Mouse (Mus musculus) cerebellum, adult 8-10 months (tissue): ENCODE data around the gene Utf1.

Experiments used
- DNase-seq: peaks from one replicate; pipeline ENCODE4 v3.0.0; 2022

The Utf1 gene

GRCm38 (mm10) chr7:139940476-139941209, 2.9 kb upstream of the Utf1 start:
- no peak for DNase-seq

DNA sequence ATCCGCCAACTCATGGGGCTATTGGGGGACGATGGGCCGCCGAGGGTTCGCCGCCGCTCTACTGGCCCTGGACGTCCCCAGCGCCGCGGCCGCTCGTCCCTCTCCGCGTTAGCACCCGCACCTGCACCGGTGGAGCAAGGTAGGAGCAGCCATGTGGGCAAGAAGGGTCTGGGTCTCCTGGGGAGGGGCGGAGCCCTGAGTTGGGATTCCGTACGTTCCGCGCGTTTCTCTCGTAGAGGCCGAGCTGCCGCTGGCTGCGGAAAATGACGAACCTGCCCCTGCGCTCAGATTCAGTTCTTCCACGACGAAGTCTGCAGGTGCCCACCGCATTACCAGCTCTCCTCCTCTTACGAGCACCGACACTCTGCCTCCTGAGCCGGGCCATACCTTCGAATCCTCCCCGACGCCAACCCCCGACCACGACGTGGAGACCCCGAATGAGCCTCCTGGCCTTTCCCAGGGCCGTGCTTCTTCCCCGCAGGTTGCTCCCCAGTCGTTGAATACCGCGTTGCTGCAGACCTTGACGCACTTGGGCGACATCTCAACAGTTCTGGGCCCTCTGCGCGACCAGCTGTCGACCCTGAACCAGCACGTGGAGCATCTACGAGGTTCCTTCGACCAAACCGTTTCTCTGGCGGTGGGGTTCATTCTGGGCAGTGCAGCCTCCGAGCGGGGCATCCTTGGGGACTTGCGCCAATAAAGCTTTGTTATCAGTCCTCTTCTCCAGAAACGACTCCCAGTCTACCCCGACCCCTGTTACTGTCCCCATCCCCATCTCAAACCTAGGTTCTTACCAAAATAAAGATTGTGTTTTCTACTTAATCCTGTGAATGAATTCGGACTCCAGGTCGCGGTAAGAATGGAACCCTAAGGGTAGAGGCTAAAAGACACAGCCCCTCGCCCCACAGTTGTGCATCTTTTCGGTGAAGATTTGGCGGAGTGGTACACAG, 977 bp downstream of the Utf1 start:
- DNase-seq: no peak

GRCm38 (mm10) chr7:139945516-139945915, 1.9 kb downstream of the Utf1 start:
- no peak for DNase-seq

- no peak for DNase-seq
Measured at GRCm38 (mm10) chr7:139946032-139946431, 2.4 kb downstream of the Utf1 start.

- DNase-seq: no peak
Measured at GRCm38 (mm10) chr7:139949893-139950282, 6.3 kb downstream of the Utf1 start.

DNA sequence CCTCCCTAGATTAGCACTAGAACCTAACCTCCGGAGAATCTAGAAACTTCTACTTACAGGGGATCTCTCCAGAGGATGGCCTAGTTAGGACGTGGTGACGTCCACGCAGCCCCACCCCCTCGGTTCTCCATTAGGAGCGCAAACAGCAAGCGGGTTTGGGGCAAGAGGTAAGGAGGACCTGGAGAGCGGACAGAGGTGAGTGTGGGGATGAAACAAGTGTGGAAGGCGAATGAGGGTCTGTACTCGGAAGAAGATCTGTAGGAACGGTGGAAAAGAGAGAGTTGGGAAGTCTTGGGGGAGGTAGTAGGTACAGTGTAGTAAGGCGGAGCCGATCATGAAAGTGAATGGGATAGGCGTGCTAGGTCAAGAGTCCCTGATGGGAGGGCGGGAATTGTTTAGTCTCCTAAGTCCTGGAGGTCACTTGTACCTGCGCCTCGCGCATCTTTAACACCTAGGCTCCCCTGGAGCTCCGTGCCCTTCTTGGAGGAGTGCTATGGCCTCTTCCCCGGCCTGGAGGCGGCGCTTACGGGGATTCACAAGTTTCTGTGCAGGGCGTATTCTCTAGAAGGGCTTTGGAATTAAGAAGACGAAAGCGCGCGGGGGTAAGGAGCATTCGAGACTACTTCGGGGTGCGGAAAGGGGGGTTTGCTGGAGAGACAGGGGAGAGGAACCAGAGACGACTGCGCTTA, 6.8 kb downstream of the Utf1 start:
- no peak for DNase-seq

- no peak for DNase-seq
Measured at GRCm38 (mm10) chr7:139951079-139951478, 7.5 kb downstream of the Utf1 start.

GRCm38 (mm10) chr7:139951991-139952633, 8.5 kb downstream of the Utf1 start:
- no peak for DNase-seq

- DNase-seq: no peak
Measured at GRCm38 (mm10) chr7:139955505-139955904, 11.9 kb downstream of the Utf1 start.

DNA sequence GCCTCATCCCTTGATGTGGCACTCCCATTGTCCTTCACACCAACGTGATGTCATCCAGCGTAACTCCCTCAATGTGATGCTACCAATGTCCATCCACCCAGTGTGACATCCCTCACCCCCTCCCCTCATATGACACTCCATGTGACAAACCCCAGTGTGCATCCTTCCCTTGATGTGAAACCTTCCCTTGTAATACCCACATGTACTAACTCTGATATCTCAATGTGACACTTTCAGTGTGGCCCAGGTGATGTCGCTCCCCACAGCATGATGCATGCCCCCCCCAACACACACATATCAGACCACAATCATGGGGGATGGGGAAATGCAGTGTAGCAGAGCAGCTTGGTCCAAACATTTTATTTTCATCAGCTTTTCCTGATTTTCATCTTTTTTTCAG, 13.1 kb downstream of the Utf1 start:
- DNase-seq: no peak

DNA sequence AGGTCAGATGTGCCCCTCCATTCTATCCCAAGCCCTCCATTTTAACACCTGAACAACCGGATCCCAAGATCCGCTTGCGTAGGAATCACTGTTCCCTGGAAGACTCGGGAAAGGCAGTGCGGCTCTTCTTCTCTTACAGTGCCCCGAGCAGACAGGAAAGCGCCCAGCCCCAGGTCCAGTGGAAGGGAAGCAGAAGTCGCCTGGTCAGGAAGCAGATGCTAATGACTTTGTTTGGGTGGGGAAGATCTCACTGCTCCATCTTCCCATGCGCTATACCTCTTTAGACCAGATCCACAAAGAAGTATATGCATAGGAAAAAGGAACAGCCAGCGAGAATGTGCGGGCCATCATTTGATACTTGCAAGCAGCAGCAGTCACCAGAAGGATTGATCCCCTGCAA, 13.8 kb downstream of the Utf1 start:
- DNase-seq: no peak

DNA sequence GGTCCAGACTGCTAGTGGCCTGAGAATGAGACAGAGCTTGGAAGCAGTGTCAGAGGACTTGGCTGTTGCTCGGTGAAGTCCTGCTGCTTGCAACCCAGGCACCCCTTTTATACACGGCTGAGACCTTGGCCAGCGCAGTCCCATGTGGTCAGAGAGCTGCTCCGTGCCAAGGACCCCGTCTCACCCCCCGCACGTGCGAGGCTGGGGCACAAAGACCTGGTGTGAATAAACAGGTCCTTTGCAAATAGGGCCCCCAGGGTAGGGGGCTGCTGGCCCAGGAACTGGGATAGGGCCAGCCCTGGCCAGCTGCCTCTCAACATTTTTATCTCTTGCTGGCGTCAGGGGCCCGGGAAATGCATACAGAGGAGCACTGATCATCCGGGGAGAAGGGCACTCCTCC, 14.4 kb downstream of the Utf1 start:
- no peak for DNase-seq

GRCm38 (mm10) chr7:139961141-139961540, 17.6 kb downstream of the Utf1 start:
- DNase-seq: no peak

DNA sequence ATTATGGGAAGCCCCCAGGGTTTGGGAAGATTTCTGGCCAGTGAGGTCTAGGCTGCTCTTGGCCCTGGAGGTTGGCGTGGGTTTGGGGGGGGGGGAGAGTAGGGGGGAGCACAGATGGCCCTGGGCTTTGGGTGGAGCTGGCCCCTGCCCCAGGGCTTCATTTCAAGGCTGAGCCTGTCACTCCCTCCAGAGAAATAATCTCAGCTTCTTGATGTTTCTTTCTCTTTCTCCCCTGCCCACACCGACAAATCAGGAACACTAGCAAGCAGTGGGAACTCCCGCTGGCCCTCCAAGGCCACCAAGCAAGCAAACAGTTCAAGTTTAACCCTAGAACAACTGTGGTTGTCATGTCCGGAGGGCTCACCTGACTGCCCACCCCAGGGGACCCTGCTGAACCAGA, 20.2 kb downstream of the Utf1 start:
- DNase-seq: no peak

DNA sequence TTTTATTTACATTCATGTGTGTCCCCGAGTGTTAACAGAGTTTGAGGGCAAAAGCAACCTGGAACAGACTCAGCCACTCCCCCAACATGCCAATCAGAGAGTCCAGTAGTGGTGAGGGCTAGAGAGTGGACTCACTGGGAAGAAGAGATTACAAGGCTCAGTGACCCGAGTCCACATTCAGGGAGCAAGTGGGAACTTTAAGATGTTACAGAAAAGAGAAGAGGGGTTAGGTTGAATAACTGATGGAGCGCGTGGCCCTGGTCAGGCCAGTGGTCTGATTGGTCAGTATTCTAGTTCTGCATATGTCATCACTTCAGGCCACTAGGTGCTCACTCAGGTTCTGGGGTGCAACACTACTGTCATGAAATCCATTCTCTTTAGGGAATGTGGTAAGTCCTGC, 23.6 kb downstream of the Utf1 start:
- DNase-seq: no peak

- DNase-seq: no peak
Measured at GRCm38 (mm10) chr7:139968428-139968827, 24.8 kb downstream of the Utf1 start.

- peak; percentile 84 for DNase-seq
Measured at GRCm38 (mm10) chr7:139969348-139970130, 25.9 kb downstream of the Utf1 start.

DNA sequence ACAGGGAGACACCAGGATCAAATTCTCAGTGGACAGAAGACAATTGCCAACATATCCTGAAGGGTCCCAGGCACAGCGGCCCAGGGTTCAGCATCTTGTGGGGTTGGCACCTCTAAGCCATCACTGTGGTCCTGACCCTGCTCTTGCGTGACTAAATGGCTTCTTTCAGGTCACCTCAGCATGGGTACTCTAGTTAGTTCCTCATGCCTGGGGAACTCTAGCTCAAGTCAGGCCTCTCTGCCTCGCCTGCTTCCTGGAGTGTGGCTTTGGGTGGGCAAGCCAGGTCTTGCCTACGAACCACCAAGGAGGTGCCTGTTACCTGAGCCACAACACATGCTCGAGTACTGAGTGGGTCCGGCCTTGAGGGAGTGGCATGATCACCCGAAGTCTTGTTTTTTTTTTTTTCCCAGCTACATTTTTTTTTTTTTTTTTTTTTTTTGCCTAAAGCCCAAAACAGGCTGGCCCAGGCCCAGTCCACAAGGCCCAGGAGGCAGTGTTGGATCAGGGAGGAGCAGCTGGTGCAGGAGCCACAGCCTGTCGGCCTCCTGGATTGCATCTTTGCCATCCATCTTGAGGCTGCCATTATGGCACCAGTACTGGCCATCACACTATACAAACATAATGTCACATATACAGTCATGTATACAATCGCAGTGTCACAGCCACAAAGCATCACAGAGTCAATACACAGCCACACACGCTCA, 26.8 kb downstream of the Utf1 start:
- no peak for DNase-seq

- DNase-seq: no peak
Measured at GRCm38 (mm10) chr7:139970979-139971378, 27.4 kb downstream of the Utf1 start.

DNA sequence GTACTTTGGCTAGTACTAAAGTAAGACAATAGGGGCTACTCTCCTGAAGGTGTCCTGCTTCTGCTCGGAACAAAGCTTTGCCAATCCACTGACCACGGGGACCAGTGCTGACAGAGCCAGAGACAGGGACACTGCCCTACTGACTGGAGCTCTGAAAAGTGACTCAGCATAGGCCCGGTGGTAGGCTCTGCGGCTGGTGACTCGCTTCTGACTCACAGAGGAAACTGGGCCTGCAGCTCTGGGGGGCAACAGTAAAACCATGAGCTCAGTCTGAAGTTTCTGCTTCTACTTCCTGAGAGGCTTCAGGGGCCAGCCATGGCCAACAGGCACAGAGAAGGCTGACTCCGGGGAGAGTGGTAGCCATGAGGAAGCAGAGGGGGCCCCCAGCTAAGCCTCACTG, 27.8 kb downstream of the Utf1 start:
- DNase-seq: no peak

DNA sequence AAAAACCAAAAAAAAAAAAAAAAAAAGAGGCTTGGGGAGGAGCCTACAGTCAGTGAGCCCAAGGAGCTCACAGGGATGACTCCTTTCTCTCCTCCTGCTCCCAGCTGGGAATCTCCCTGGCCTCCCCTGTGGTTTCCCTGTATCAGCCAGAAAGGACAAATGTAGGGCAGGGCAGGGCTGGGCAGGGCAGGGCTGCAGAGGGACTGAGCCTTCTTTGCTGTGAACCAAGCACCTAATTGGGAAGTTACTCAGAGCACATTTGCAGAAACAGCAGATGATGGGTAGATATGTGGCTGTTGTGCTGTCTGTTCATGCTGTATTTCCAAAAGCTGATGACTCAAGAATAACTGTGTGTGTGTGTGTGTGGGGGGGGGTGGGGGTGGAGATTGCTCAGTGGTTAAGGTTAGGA, 29.3 kb downstream of the Utf1 start:
- DNase-seq: no peak

GRCm38 (mm10) chr7:139974307-139974706, 30.7 kb downstream of the Utf1 start:
- DNase-seq: no peak
